In genomic region chr13:81776217-81776616, GRCm38 (mm10) we compare ENCODE assay signal across 30 mouse cellular contexts.
"Had no signal": no experiment of that assay in that cellular context is flagged by ENCODE, and none has a peak within 500 bp of the region (broad histone marks: within the 10 kb centered on the region; RNA-seq: fewer than 3 reads in every experiment).

No protein-coding gene starts in this region.

- H3K9me3 ChIP-seq: limb, embryonic 10.5 days; limb, embryonic 12.5 days; limb, embryonic 13.5 days; limb, embryonic 15.5 days; liver, embryonic 12.5 days; liver, embryonic 13.5 days; liver, embryonic 15.5 days; lung, embryonic 15.5 days; megakaryocyte, embryonic 14.5 days; midbrain, embryonic 10.5 days; midbrain, embryonic 12.5 days; midbrain, embryonic 13.5 days; midbrain, embryonic 15.5 days; neural tube, embryonic 12.5 days; neural tube, embryonic 13.5 days had no signal

- H3K27me3 ChIP-seq: limb, embryonic 12.5 days; limb, embryonic 13.5 days; limb, embryonic 15.5 days; liver, embryonic 13.5 days; liver, embryonic 15.5 days; lung, embryonic 15.5 days; megakaryocyte, embryonic 14.5 days; midbrain, embryonic 12.5 days; midbrain, embryonic 13.5 days; midbrain, embryonic 15.5 days; neural tube, embryonic 12.5 days; neural tube, embryonic 13.5 days had no signal

- ATAC-seq: liver, embryonic 12.5 days; liver, postnatal 0 days; lung, postnatal 0 days; midbrain, embryonic 13.5 days; midbrain, embryonic 15.5 days; midbrain, embryonic 16.5 days had no signal

- H3K4me3 ChIP-seq: limb, embryonic 10.5 days; limb, embryonic 12.5 days; limb, embryonic 13.5 days; limb, embryonic 15.5 days; liver, embryonic 12.5 days; liver, embryonic 13.5 days; liver, embryonic 15.5 days; lung, embryonic 15.5 days; megakaryocyte, embryonic 14.5 days; midbrain, embryonic 10.5 days; midbrain, embryonic 12.5 days; midbrain, embryonic 13.5 days; midbrain, embryonic 15.5 days; myocyte; neural tube, embryonic 12.5 days; neural tube, embryonic 13.5 days had no signal

- H3K36me3 ChIP-seq: limb, embryonic 10.5 days; limb, embryonic 12.5 days; limb, embryonic 13.5 days; limb, embryonic 15.5 days; liver, embryonic 12.5 days; liver, embryonic 13.5 days; liver, embryonic 15.5 days; lung, embryonic 15.5 days; midbrain, embryonic 10.5 days; midbrain, embryonic 12.5 days; midbrain, embryonic 13.5 days; midbrain, embryonic 15.5 days; neural tube, embryonic 12.5 days; neural tube, embryonic 13.5 days had no signal

- DNase-seq: liver; liver, embryonic 13.5 days; liver, postnatal 0 days; lung, adult 18-20 months; lung, adult 2 months; lung, embryonic 14.5 days; lung, postnatal 10 days; lung, postnatal 14 days; lung, postnatal 36 days; lung, postnatal 4 days; midbrain, embryonic 14.5 days had no signal

- H3K9ac ChIP-seq: limb, embryonic 12.5 days; limb, embryonic 13.5 days; limb, embryonic 15.5 days; liver, embryonic 12.5 days; liver, embryonic 13.5 days; liver, embryonic 14.5 days; liver, embryonic 15.5 days; liver, postnatal 0 days; lung, embryonic 14.5 days; lung, embryonic 15.5 days; midbrain, embryonic 12.5 days; midbrain, embryonic 13.5 days; midbrain, embryonic 15.5 days; neural tube, embryonic 12.5 days; neural tube, embryonic 13.5 days had no signal

- H3K27ac ChIP-seq: limb, embryonic 10.5 days; limb, embryonic 12.5 days; limb, embryonic 13.5 days; limb, embryonic 15.5 days; liver, embryonic 12.5 days; liver, embryonic 13.5 days; liver, embryonic 14.5 days; liver, embryonic 15.5 days; lung, embryonic 15.5 days; macrophage; midbrain, embryonic 10.5 days; midbrain, embryonic 12.5 days; midbrain, embryonic 13.5 days; midbrain, embryonic 15.5 days; neural tube, embryonic 12.5 days; neural tube, embryonic 13.5 days had no signal

- H3K4me1 ChIP-seq: limb, embryonic 10.5 days; limb, embryonic 12.5 days; limb, embryonic 13.5 days; limb, embryonic 15.5 days; liver, embryonic 12.5 days; liver, embryonic 13.5 days; liver, embryonic 15.5 days; lung, embryonic 15.5 days; midbrain, embryonic 10.5 days; midbrain, embryonic 12.5 days; midbrain, embryonic 13.5 days; midbrain, embryonic 15.5 days; neural tube, embryonic 12.5 days; neural tube, embryonic 13.5 days had no signal
